Comparison of ENCODE assay signal across 9 mouse cellular contexts in genomic region chr5:65326212-65326611, GRCm38 (mm10). TPM values are rescaled to one million over a fixed set of nuclear protein-coding genes. Genes with fewer than 3 reads are reported as not detected.
A peak's percentile ranks its signal among the peaks of the same experiment; 100 is the strongest.
DNase-seq lines count a peak whose midpoint lies in the region; ATAC-seq and TF ChIP-seq lines count a peak whose summit lies in the region.
"Had no signal": no experiment of that assay in that cellular context is flagged by ENCODE, and none has a peak within 500 bp of the region (broad histone marks: within the 10 kb centered on the region; RNA-seq: fewer than 3 reads in every experiment).

No protein-coding gene starts in this region.

- no peak for TF ChIP-seq CTCF in thymus, adult 2 months (IDR thresholded peaks at IDR 0.05; ENCODE audit: borderline replicate concordance, control insufficient read depth, extremely low read depth, insufficient read depth, low read length, poor library complexity)

- H3K4me3 ChIP-seq in thymus, adult 2 months (ENCODE audit: control insufficient read depth, insufficient read depth, low read length): no peak overlapping the region; the same call in 1 of the 2 replicates
- no peak overlapping the region for H3K4me3 ChIP-seq in heart, embryonic 12.5 days
- no peak overlapping the region for H3K4me3 ChIP-seq in liver, embryonic 16.5 days (ENCODE audit: low read depth, low read length)
- H3K4me3 ChIP-seq in stomach, embryonic 16.5 days (replicated peaks; ENCODE audit: low read length): no peak overlapping the region
- H3K4me3 ChIP-seq: midbrain, embryonic 12.5 days had no signal

- H3K36me3 ChIP-seq in thymus, adult 2 months (ENCODE audit: control insufficient read depth, insufficient read depth, low read length): no peaks in the 10 kb centered on the region
- peaks cover 8% of the 10 kb centered on the region; the same call in 1 of the 2 replicates for H3K36me3 ChIP-seq in heart, embryonic 12.5 days
- H3K36me3 ChIP-seq in liver, embryonic 16.5 days (ENCODE audit: control insufficient read depth, insufficient read depth): no peaks in the 10 kb centered on the region
- no peaks in the 10 kb centered on the region for H3K36me3 ChIP-seq in stomach, embryonic 16.5 days (ENCODE audit: control insufficient read depth, insufficient read depth, low read length)
- H3K36me3 ChIP-seq: midbrain, embryonic 12.5 days had no signal

- no peak for TF ChIP-seq POLR2A in thymus, adult 2 months (IDR thresholded peaks at IDR 0.05; ENCODE audit: control insufficient read depth, extremely low read depth, insufficient read depth, low read length, poor library complexity)

- H3K9ac ChIP-seq in heart, embryonic 12.5 days: peak overlapping the region; percentile 46
- H3K9ac ChIP-seq in liver, embryonic 16.5 days (ENCODE audit: low read depth, low read length): 0 out of 2 replicates have a peak overlapping the region, but pooled peaks have one; percentile 1
- H3K9ac ChIP-seq in stomach, embryonic 16.5 days (ENCODE audit: low read length): no peak overlapping the region
- H3K9ac ChIP-seq: forebrain, postnatal 0 days; midbrain, embryonic 12.5 days had no signal

- peak overlapping the region; percentile 87 for H3K27ac ChIP-seq in thymus, adult 2 months (ENCODE audit: control insufficient read depth, insufficient read depth, low read length)
- peak overlapping the region; percentile 68 for H3K27ac ChIP-seq in heart, embryonic 12.5 days (ENCODE audit: poor library complexity, severe bottlenecking)
- H3K27ac ChIP-seq in liver, embryonic 16.5 days (ENCODE audit: low read length): peak overlapping the region; percentile 50; the same call in 1 of the 2 replicates
- peak overlapping the region; percentile 48 for H3K27ac ChIP-seq in stomach, embryonic 16.5 days (ENCODE audit: low read length)
- H3K27ac ChIP-seq: midbrain, embryonic 12.5 days had no signal

- under 1% methylated on average over 5 of the region's 5 CpGs for WGBS in thymus, adult 2 months
- 62% methylated on average over 5 of the region's 5 CpGs for WGBS in heart, embryonic 12.5 days
- 34% methylated on average over 5 of the region's 5 CpGs for WGBS in liver, embryonic 16.5 days (ENCODE audit: insufficient replicate concordance)
- 60% methylated on average over 5 of the region's 5 CpGs for WGBS in stomach, embryonic 16.5 days

- DNase-seq in thymus, adult 2 months: peak; percentile 6
- no peak for DNase-seq in thymus, adult 18-20 months
- DNase-seq in right cerebral cortex, adult 2 months (ENCODE audit: low spot score in 2 of 2): no peak
- no peak for DNase-seq in ovary, postnatal 10 days (ENCODE audit: low spot score)
- DNase-seq: forebrain, postnatal 0 days had no signal

- H3K9me3 ChIP-seq in heart, embryonic 12.5 days (replicated peaks): no peaks in the 10 kb centered on the region
- no peaks in the 10 kb centered on the region for H3K9me3 ChIP-seq in liver, embryonic 16.5 days (replicated peaks; ENCODE audit: control insufficient read depth, low read length)
- no peaks in the 10 kb centered on the region for H3K9me3 ChIP-seq in stomach, embryonic 16.5 days (replicated peaks; ENCODE audit: control insufficient read depth, low read length)
- H3K9me3 ChIP-seq: midbrain, embryonic 12.5 days had no signal

- peaks cover 13% of the 10 kb centered on the region for H3K4me1 ChIP-seq in thymus, adult 2 months (replicated peaks; ENCODE audit: control insufficient read depth, insufficient read depth, low read length)
- H3K4me1 ChIP-seq in heart, embryonic 12.5 days (replicated peaks): peaks cover 14% of the 10 kb centered on the region
- peaks cover 9% of the 10 kb centered on the region; the same call in 1 of the 2 replicates for H3K4me1 ChIP-seq in liver, embryonic 16.5 days (ENCODE audit: control insufficient read depth, low read depth, low read length)
- peaks cover 7% of the 10 kb centered on the region for H3K4me1 ChIP-seq in stomach, embryonic 16.5 days (ENCODE audit: control insufficient read depth, insufficient read depth, low read length)
- H3K4me1 ChIP-seq: midbrain, embryonic 12.5 days had no signal

- peak overlapping the region; percentile 40 for H3K4me2 ChIP-seq in heart, embryonic 12.5 days
- peak overlapping the region; percentile 39; the same call in 1 of the 2 replicates for H3K4me2 ChIP-seq in liver, embryonic 16.5 days (ENCODE audit: low read depth, low read length)
- peak overlapping the region; percentile 16; the same call in 1 of the 2 replicates for H3K4me2 ChIP-seq in stomach, embryonic 16.5 days (ENCODE audit: low read depth, low read length)
- H3K4me2 ChIP-seq: midbrain, embryonic 12.5 days had no signal

- H3K27me3 ChIP-seq in thymus, adult 2 months (ENCODE audit: control insufficient read depth, insufficient read depth, low read length): no peaks in the 10 kb centered on the region
- H3K27me3 ChIP-seq in heart, embryonic 12.5 days (replicated peaks): no peaks in the 10 kb centered on the region
- H3K27me3 ChIP-seq in liver, embryonic 16.5 days (ENCODE audit: control insufficient read depth, insufficient read depth, low read depth, low read length): no peaks in the 10 kb centered on the region
- H3K27me3 ChIP-seq in stomach, embryonic 16.5 days (ENCODE audit: control insufficient read depth, insufficient read depth, low read length): no peaks in the 10 kb centered on the region
- H3K27me3 ChIP-seq: midbrain, embryonic 12.5 days had no signal

- ATAC-seq in heart, embryonic 12.5 days (ENCODE audit: insufficient number of reproducible peaks, low FRiP score): no peak
- ATAC-seq in liver, embryonic 16.5 days (ENCODE audit: low read depth): no peak
- no peak for ATAC-seq in stomach, embryonic 16.5 days (ENCODE audit: insufficient read depth, low FRiP score)
- ATAC-seq: forebrain, postnatal 0 days had no signal

RNA-seq across cellular contexts. Expression of gene Rfc1, which starts 9.3 kb away (rescaled TPM):
- 20.0 and 27.9 TPM in 2 replicates for polyA plus RNA-seq in thymus, adult 2 months (2012; rRNA removed)
- 69.3 and 74.6 TPM in 2 replicates for polyA plus RNA-seq in heart, embryonic 12.5 days (2016; fragmentation: Nextera tagmentation; extraction: Ambion mirVana)
- 31.6 and 36.1 TPM in 2 replicates for polyA plus RNA-seq in liver, embryonic 16.5 days (2015; fragmentation: Nextera tagmentation; extraction: Ambion mirVana)
- 65.7 and 77.8 TPM in 2 replicates for polyA plus RNA-seq in stomach, embryonic 16.5 days (2015; fragmentation: Nextera tagmentation; extraction: Ambion mirVana)

RNA-seq across cellular contexts. Expression of gene Klb, which starts 21.9 kb away (rescaled TPM):
- polyA plus RNA-seq in thymus, adult 2 months (2012; rRNA removed): 1.1 and 1.6 TPM in 2 replicates
- 0.15 TPM in 1 of 2 replicates, not detected in the other for polyA plus RNA-seq in heart, embryonic 12.5 days (2016; fragmentation: Nextera tagmentation; extraction: Ambion mirVana)
- polyA plus RNA-seq in liver, embryonic 16.5 days (2015; fragmentation: Nextera tagmentation; extraction: Ambion mirVana): 14.1 and 14.4 TPM in 2 replicates
- 1.8 and 1.9 TPM in 2 replicates for polyA plus RNA-seq in stomach, embryonic 16.5 days (2015; fragmentation: Nextera tagmentation; extraction: Ambion mirVana)
- polyA plus RNA-seq: midbrain, embryonic 12.5 days had no signal
